Comparison of ENCODE assay signal across 1 mouse cellular context in the genomic region with DNA sequence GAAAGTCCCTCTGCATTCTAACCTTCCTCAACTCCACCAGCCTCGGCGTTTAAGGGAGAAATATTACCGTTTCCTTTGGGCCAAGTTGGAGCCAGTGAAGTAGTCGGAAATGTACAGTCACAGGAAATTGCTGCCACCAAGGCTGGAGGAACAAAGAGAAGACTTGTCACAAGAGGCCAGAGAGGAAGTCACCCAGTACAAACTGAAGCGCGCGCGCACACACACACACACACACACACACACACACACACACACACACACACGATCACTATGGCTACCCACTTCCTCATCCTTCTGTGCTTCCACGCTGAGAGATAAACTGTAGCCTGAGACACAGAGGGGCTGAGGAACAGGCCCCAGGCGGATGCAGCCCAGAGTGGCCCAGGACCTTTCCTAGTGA.
TF ChIP-seq lines count a peak whose summit lies in the region.

No protein-coding gene starts in this region.

TF ChIP-seq in MEL, 35 proteins besides CTCF, POLR2A, EP300 and RAD21 (continued from another document):
- no peak for TF ChIP-seq GABPA (IDR thresholded peaks at IDR 0.05; ENCODE audit: low read depth, low read length)
- no peak for TF ChIP-seq POLR2AphosphoS5 (IDR thresholded peaks at IDR 0.05; ENCODE audit: borderline replicate concordance, low read depth, low read length)
- no peak for TF ChIP-seq USF1 (IDR thresholded peaks at IDR 0.05; ENCODE audit: low read depth, low read length)
- peak; percentile 78 for TF ChIP-seq TBP (IDR thresholded peaks at IDR 0.05; ENCODE audit: low read depth, low read length)
- no peak for TF ChIP-seq KAT2A (conservative IDR thresholded peaks at IDR 0.05; ENCODE audit: low read depth, low read length)
